Mouse (Mus musculus): ENCODE measurements around the gene Sirt4.

The Sirt4 gene

GRCm38 (mm10) chr5:115491771-115492322 lies 7.3 kb upstream of the Sirt4 start:
- DNase-seq (ENCODE audit: low spot score): no peak

GRCm38 (mm10) chr5:115491076-115491475 lies 6.6 kb upstream of the Sirt4 start:
- no peak for DNase-seq (ENCODE audit: low spot score)

GRCm38 (mm10) chr5:115490638-115491000 lies 6.1 kb upstream of the Sirt4 start:
- DNase-seq (ENCODE audit: low spot score): no peak

GRCm38 (mm10) chr5:115489699-115490637 lies 5.4 kb upstream of the Sirt4 start:
- DNase-seq (ENCODE audit: low spot score): peak; percentile 77

GRCm38 (mm10) chr5:115488841-115489698 lies 4.5 kb upstream of the Sirt4 start:
- peak; percentile 94 for DNase-seq (ENCODE audit: low spot score)

- no peak for DNase-seq (ENCODE audit: low spot score)
Measured at GRCm38 (mm10) chr5:115487942-115488580, 3.5 kb upstream of the Sirt4 start.

GRCm38 (mm10) chr5:115487353-115487752 lies 2.8 kb upstream of the Sirt4 start:
- DNase-seq (ENCODE audit: low spot score): no peak

- DNase-seq (ENCODE audit: low spot score): no peak
Measured at GRCm38 (mm10) chr5:115486726-115487125, 2.2 kb upstream of the Sirt4 start.

- no peak for DNase-seq (ENCODE audit: low spot score)
Measured at GRCm38 (mm10) chr5:115485489-115486205, 1.1 kb upstream of the Sirt4 start.

- DNase-seq (ENCODE audit: low spot score): no peak
Measured at GRCm38 (mm10) chr5:115484996-115485395, 471 bp upstream of the Sirt4 start.

- DNase-seq (ENCODE audit: low spot score): no peak
Measured at GRCm38 (mm10) chr5:115483385-115483784, 1.1 kb downstream of the Sirt4 start.

- DNase-seq (ENCODE audit: low spot score): no peak
Measured at GRCm38 (mm10) chr5:115482390-115483265, 1.9 kb downstream of the Sirt4 start.

- no peak for DNase-seq (ENCODE audit: low spot score)
Measured at GRCm38 (mm10) chr5:115480101-115480500, 4.4 kb downstream of the Sirt4 start.

- no peak for DNase-seq (ENCODE audit: low spot score)
Measured at GRCm38 (mm10) chr5:115479561-115479960, 5.0 kb downstream of the Sirt4 start.

- DNase-seq (ENCODE audit: low spot score): no peak
Measured at GRCm38 (mm10) chr5:115476107-115476727, 8.3 kb downstream of the Sirt4 start.

GRCm38 (mm10) chr5:115475337-115476106 lies 9.0 kb downstream of the Sirt4 start:
- no peak for DNase-seq (ENCODE audit: low spot score)

- DNase-seq (ENCODE audit: low spot score): no peak
Measured at GRCm38 (mm10) chr5:115474174-115474828, 10.2 kb downstream of the Sirt4 start.

GRCm38 (mm10) chr5:115473191-115473590 lies 11.3 kb downstream of the Sirt4 start:
- no peak for DNase-seq (ENCODE audit: low spot score)

Measured in layer of hippocampus, adult 9-10 months (tissue).